Mouse (Mus musculus): ENCODE data around the gene Ap1ar.

DNA sequence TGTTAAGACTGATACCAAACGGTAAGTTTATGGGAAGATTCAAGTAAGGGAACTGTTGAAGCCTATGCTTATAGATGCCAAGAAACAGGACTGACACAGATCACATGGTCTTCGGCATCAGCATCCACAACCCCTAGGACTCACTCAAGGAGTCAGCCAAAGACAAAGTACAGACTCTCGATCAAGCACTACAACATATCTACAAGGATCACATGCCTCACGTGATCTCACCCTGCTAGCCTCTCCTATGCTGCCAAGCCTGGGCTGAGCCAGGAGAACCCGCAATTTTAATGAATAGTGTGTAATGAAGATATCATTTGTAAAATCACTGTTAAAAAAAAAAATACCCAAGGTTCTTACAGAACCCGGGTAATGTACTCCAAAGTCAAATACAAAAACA is 1.7 kb downstream of the Ap1ar start:
- TF ChIP-seq CTCF (IDR thresholded peaks at IDR 0.05; ENCODE audit: low read depth) = no peak
- TF ChIP-seq EP300 (optimal IDR thresholded peaks at IDR 0.05) = no peak
